24 mouse cellular contexts compared by ENCODE assay signal in the genomic region with DNA sequence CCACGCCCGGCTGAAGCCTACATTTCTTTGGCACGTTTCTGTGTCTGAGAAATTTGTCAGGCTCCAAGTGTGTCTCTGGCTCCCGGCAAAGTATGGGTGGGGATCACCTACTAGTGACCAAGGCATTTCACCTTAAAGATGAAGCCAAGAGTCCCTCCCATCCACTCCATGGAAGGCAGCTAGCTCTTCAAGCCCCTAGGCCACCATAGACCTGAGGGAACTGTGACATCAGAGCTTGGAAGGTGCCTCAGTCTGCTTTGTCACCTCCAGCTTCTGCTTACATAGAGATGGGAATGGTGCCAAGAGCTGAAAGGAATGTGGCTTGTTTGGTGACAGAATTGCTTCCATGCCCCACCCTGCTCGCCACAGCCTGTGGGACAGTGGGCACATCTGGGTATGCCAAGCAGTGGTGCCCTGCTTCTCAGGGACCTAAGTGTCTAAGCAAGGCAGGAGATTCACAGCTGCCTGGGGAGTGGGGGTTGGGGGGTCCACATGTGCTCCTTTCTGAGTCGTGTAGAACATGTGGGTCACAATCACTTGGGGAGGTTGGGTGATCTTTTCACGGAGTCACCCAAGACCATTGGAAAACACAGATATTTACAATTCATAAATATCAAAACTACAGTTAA. TPM values are rescaled to one million over a fixed set of nuclear protein-coding genes. Genes with fewer than 3 reads are reported as not detected.
DNase-seq lines count a peak whose midpoint lies in the region; ATAC-seq and TF ChIP-seq lines count a peak whose summit lies in the region.
"Had no signal": no experiment of that assay in that cellular context is flagged by ENCODE, and none has a peak within 500 bp of the region (broad histone marks: within the 10 kb centered on the region; RNA-seq: fewer than 3 reads in every experiment).

No protein-coding gene starts in this region.

- no peak overlapping the region for H3K4me2 ChIP-seq in midbrain, embryonic 11.5 days
- H3K4me2 ChIP-seq in midbrain, postnatal 0 days (ENCODE audit: low read depth, low read length, poor library complexity, severe bottlenecking), result no peak overlapping the region
- no peak overlapping the region for H3K4me2 ChIP-seq in forebrain, embryonic 16.5 days (ENCODE audit: low read length)
- H3K4me2 ChIP-seq: embryonic facial prominence, embryonic 15.5 days; hindbrain, embryonic 14.5 days; neural tube, embryonic 13.5 days had no signal

- DNase-seq in midbrain, embryonic 11.5 days (ENCODE audit: low spot score, missing footprints), result peak; percentile 81
- no peak for DNase-seq in midbrain, postnatal 0 days (ENCODE audit: low spot score)
- DNase-seq in MEL (ENCODE audit: low read depth, low spot score), result peak; percentile 36
- peak; percentile 18 for DNase-seq in large intestine, adult 2 months (ENCODE audit: low read depth, low spot score)
- DNase-seq in lung, postnatal 36 days, result peak; percentile 62
- no peak for DNase-seq in neural tube, embryonic 10.5 days (ENCODE audit: extremely low spot score, low spot score)
- no peak for DNase-seq in B cell, adult 2 months
- DNase-seq: adrenal gland, adult 2 months; cerebellum, adult 18-20 months; cerebellum, postnatal 25 days; embryo, embryonic 11 days; gastrocnemius, adult 2 months; heart, postnatal 4 days; kidney, adult 18-20 months; kidney, postnatal 4 days; left cerebral cortex, postnatal 4 days; midbrain, embryonic 14.5 days had no signal

- H3K79me2 ChIP-seq in MEL (ENCODE audit: control insufficient read depth, insufficient read depth, low read length, poor library complexity), result no peaks in the 10 kb centered on the region

- no peak overlapping the region for H3K9ac ChIP-seq in midbrain, embryonic 11.5 days (ENCODE audit: low read length)
- H3K9ac ChIP-seq in midbrain, postnatal 0 days (replicated peaks; ENCODE audit: low read length, poor library complexity, severe bottlenecking), result no peak overlapping the region
- H3K9ac ChIP-seq in MEL (ENCODE audit: control insufficient read depth, low read depth, low read length, poor library complexity, severe bottlenecking), result no peak overlapping the region
- H3K9ac ChIP-seq in forebrain, embryonic 16.5 days (replicated peaks; ENCODE audit: low read depth, low read length), result no peak overlapping the region
- H3K9ac ChIP-seq: embryonic facial prominence, embryonic 15.5 days; hindbrain, embryonic 14.5 days; neural tube, embryonic 13.5 days had no signal

- no peaks in the 10 kb centered on the region for H3K27me3 ChIP-seq in midbrain, embryonic 11.5 days (ENCODE audit: control insufficient read depth, insufficient read depth, low read length)
- H3K27me3 ChIP-seq in midbrain, postnatal 0 days (ENCODE audit: insufficient read depth, low read length), result no peaks in the 10 kb centered on the region
- H3K27me3 ChIP-seq in MEL (ENCODE audit: control insufficient read depth in 1 of 2, insufficient read depth in 2 of 2, low read length in 2 of 2), result no peaks in the 10 kb centered on the region
- H3K27me3 ChIP-seq in forebrain, embryonic 16.5 days (replicated peaks; ENCODE audit: control insufficient read depth, insufficient read depth, low read length), result no peaks in the 10 kb centered on the region
- H3K27me3 ChIP-seq: embryonic facial prominence, embryonic 15.5 days; megakaryocyte, embryonic 14.5 days; neural tube, embryonic 13.5 days had no signal

- TF ChIP-seq EP300 in MEL (IDR thresholded peaks at IDR 0.05; ENCODE audit: low read depth in 1 of 2, low read length in 2 of 2), result no peak

- H3K27ac ChIP-seq in midbrain, embryonic 11.5 days (ENCODE audit: low read depth, low read length), result no peak overlapping the region
- H3K27ac ChIP-seq in midbrain, postnatal 0 days (ENCODE audit: low read depth, low read length), result no peak overlapping the region
- no peak overlapping the region for H3K27ac ChIP-seq in MEL (ENCODE audit: control insufficient read depth, low read depth, low read length)
- H3K27ac ChIP-seq in forebrain, embryonic 16.5 days (ENCODE audit: low read length), result no peak overlapping the region
- H3K27ac ChIP-seq: embryonic facial prominence, embryonic 15.5 days; gastrocnemius, adult 2 months; hindbrain, embryonic 14.5 days; neural tube, embryonic 13.5 days had no signal

- ATAC-seq in midbrain, embryonic 11.5 days (ENCODE audit: low FRiP score), result no peak
- no peak for ATAC-seq in midbrain, postnatal 0 days (ENCODE audit: low FRiP score)
- no peak for ATAC-seq in forebrain, embryonic 16.5 days
- ATAC-seq: inflammation-experienced regulatory T-cells, adult 6 months; Patski had no signal

- no peaks in the 10 kb centered on the region for H3K4me1 ChIP-seq in midbrain, embryonic 11.5 days (ENCODE audit: control insufficient read depth, insufficient read depth, low read length)
- H3K4me1 ChIP-seq in midbrain, postnatal 0 days (ENCODE audit: insufficient read depth, low read length), result no peaks in the 10 kb centered on the region
- no peaks in the 10 kb centered on the region for H3K4me1 ChIP-seq in MEL (ENCODE audit: control insufficient read depth in 1 of 2, insufficient read depth in 2 of 2, low read length in 2 of 2)
- H3K4me1 ChIP-seq in forebrain, embryonic 16.5 days (replicated peaks; ENCODE audit: control insufficient read depth, insufficient read depth, low read length), result no peaks in the 10 kb centered on the region

- H3K36me3 ChIP-seq in midbrain, embryonic 11.5 days (ENCODE audit: control insufficient read depth, insufficient read depth, low read length), result no peaks in the 10 kb centered on the region
- no peaks in the 10 kb centered on the region for H3K36me3 ChIP-seq in midbrain, postnatal 0 days (ENCODE audit: insufficient read depth, low read length)
- H3K36me3 ChIP-seq in MEL (ENCODE audit: control insufficient read depth in 1 of 2, insufficient read depth in 2 of 2, low read length in 2 of 2), result no peaks in the 10 kb centered on the region
- no peaks in the 10 kb centered on the region for H3K36me3 ChIP-seq in forebrain, embryonic 16.5 days (ENCODE audit: control insufficient read depth, insufficient read depth)
- H3K36me3 ChIP-seq: embryonic facial prominence, embryonic 15.5 days; neural tube, embryonic 13.5 days had no signal

- no peak for TF ChIP-seq CTCF in midbrain, postnatal 0 days (IDR thresholded peaks at IDR 0.05)
- no peak for TF ChIP-seq CTCF in MEL (IDR thresholded peaks at IDR 0.05 in 2 of 3, conservative IDR thresholded peaks at IDR 0.05 in 1 of 3; ENCODE audit: control insufficient read depth in 1 of 3, insufficient read depth in 1 of 3, low read depth in 2 of 3, low read length in 3 of 3, poor library complexity in 1 of 3, severe bottlenecking in 1 of 3)

- no peak for TF ChIP-seq POLR2A in MEL (IDR thresholded peaks at IDR 0.05; ENCODE audit: control insufficient read depth in 1 of 2, insufficient read depth in 1 of 2, low read depth in 1 of 2, low read length in 2 of 2, poor library complexity in 1 of 2)

- no peak overlapping the region for H3K4me3 ChIP-seq in midbrain, embryonic 11.5 days (ENCODE audit: low read depth, low read length)
- H3K4me3 ChIP-seq in midbrain, postnatal 0 days (ENCODE audit: low read depth, low read length), result no peak overlapping the region
- H3K4me3 ChIP-seq in MEL (ENCODE audit: control insufficient read depth in 1 of 2, insufficient read depth in 1 of 2, low read depth in 2 of 2, low read length in 2 of 2), result no peak overlapping the region
- no peak overlapping the region for H3K4me3 ChIP-seq in forebrain, embryonic 16.5 days (replicated peaks; ENCODE audit: low read length)
- H3K4me3 ChIP-seq: embryonic facial prominence, embryonic 15.5 days; gastrocnemius, adult 2 months; megakaryocyte, embryonic 14.5 days; neural tube, embryonic 13.5 days had no signal

- no peaks in the 10 kb centered on the region for H3K9me3 ChIP-seq in midbrain, embryonic 11.5 days (ENCODE audit: control insufficient read depth, low read length)
- H3K9me3 ChIP-seq in midbrain, postnatal 0 days (ENCODE audit: low read length), result no peaks in the 10 kb centered on the region
- no peaks in the 10 kb centered on the region for H3K9me3 ChIP-seq in MEL (replicated peaks; ENCODE audit: insufficient read depth, low read length)
- no peaks in the 10 kb centered on the region for H3K9me3 ChIP-seq in forebrain, embryonic 16.5 days (ENCODE audit: control insufficient read depth, low read length)
- H3K9me3 ChIP-seq: embryonic facial prominence, embryonic 15.5 days; neural tube, embryonic 13.5 days had no signal

- WGBS in midbrain, embryonic 11.5 days, result 92% methylated on average over 7 of the region's 7 CpGs
- 80% methylated on average over 7 of the region's 7 CpGs for WGBS in midbrain, postnatal 0 days
- 42% methylated on average over 7 of the region's 7 CpGs for WGBS in large intestine, adult 2 months
- 80% methylated on average over 7 of the region's 7 CpGs for WGBS in forebrain, embryonic 16.5 days

- TF ChIP-seq RAD21 in MEL (IDR thresholded peaks at IDR 0.05; ENCODE audit: low read depth, low read length), result no peak

TF ChIP-seq in MEL, 35 proteins besides CTCF, POLR2A, EP300 and RAD21:
- no peak for TF ChIP-seq MEF2A (IDR thresholded peaks at IDR 0.05; ENCODE audit: extremely low read depth, insufficient replicate concordance, low read depth, low read length, poor library complexity, severe bottlenecking)
- TF ChIP-seq GABPA (IDR thresholded peaks at IDR 0.05; ENCODE audit: low read depth, low read length), result no peak
- no peak for TF ChIP-seq ETS1 (IDR thresholded peaks at IDR 0.05; ENCODE audit: low read depth, low read length)
- TF ChIP-seq USF1 (IDR thresholded peaks at IDR 0.05; ENCODE audit: low read depth, low read length), result no peak
- TF ChIP-seq ZMIZ1 (IDR thresholded peaks at IDR 0.05; ENCODE audit: low read depth, low read length), result no peak
- no peak for TF ChIP-seq TBP (IDR thresholded peaks at IDR 0.05; ENCODE audit: low read depth, low read length)
- no peak for TF ChIP-seq MAFK (IDR thresholded peaks at IDR 0.05; ENCODE audit: borderline replicate concordance, low read depth, low read length)
- TF ChIP-seq ZKSCAN1 (IDR thresholded peaks at IDR 0.05; ENCODE audit: low read depth, low read length), result no peak
- TF ChIP-seq POLR2AphosphoS5 (IDR thresholded peaks at IDR 0.05; ENCODE audit: borderline replicate concordance, low read depth, low read length), result no peak
- TF ChIP-seq CHD2 (IDR thresholded peaks at IDR 0.05; ENCODE audit: low read length), result no peak

RNA-seq across cellular contexts. Expression of a gene that starts 38.2 kb away (rescaled TPM):
- polyA plus RNA-seq in midbrain, embryonic 11.5 days (2014; fragmentation: Nextera tagmentation; extraction: Ambion mirVana), result 1.7 TPM in 2 replicates
- total RNA-seq in midbrain, postnatal 0 days (2014; rRNA removed), result 73.9 and 77.3 TPM in 2 replicates
- polyA plus RNA-seq in midbrain, postnatal 0 days (2015; fragmentation: Nextera tagmentation; extraction: Ambion mirVana), result 6.9 and 7.5 TPM in 2 replicates
- total RNA-seq in MEL (2012; rRNA removed), result under 0.01 TPM in 1 of 2 replicates, not detected in the other
- polyA plus RNA-seq in MEL (2012; ENCODE audit: insufficient read depth in 1 of 2, insufficient read length in 2 of 2, low read depth in 1 of 2, low replicate concordance in 2 of 2, missing spikeins in 1 of 2), result under 1 TPM in 1 of 2 experiments, not detected in 1; 0.08 TPM
- polyA plus RNA-seq in large intestine, adult 2 months (2012; rRNA removed), result 12.1 and 14.7 TPM in 2 replicates
- 5.8 and 6.8 TPM in 2 replicates for polyA plus RNA-seq in forebrain, embryonic 16.5 days (2015; fragmentation: Nextera tagmentation; extraction: Ambion mirVana)

Comparison
In these comparisons a context has a peak if more than half of its experiments do, and no peak if none do; other contexts are left out.
1. DNase-seq: peak in midbrain, embryonic 11.5 days (single experiment), MEL (single experiment), large intestine, adult 2 months (single experiment) and lung, postnatal 36 days (single experiment); none in midbrain, postnatal 0 days (single experiment), neural tube, embryonic 10.5 days (single experiment) and B cell, adult 2 months (0 of 2).